Mouse (Mus musculus) forebrain, embryonic 11.5 days (tissue): ENCODE results near the gene Moap1. TPM values are rescaled to one million over a fixed set of nuclear protein-coding genes. Genes with fewer than 3 reads are reported as not detected.

Source experiments
- ATAC-seq: fragments of 200-750 bp; cut with Nextera tagmentation; replicated peaks from 2 replicates; pipeline ENCODE4 v1.8.0; 2017; ENCODE audit warnings: moderate TSS enrichment; ENCODE audit not compliant: low FRiP score
- DNase-seq: peaks from one replicate; pipeline ENCODE4 v3.0.0-alpha.2; 2017; ENCODE audit warnings: low spot score
- H3K27ac ChIP-seq: fragments of 300-500 bp; sonication (generic); 2 replicates; pipeline ENCODE4 v1.5.1; 2014; ENCODE audit warnings: low read depth, low read length
- H3K27me3 ChIP-seq: fragments of 300-500 bp; sonication (generic); 2 replicates; pipeline ENCODE4 v1.6.1; 2014; ENCODE audit warnings: mild to moderate bottlenecking, low read length, mixed read lengths; ENCODE audit not compliant: control insufficient read depth, insufficient read depth
- H3K36me3 ChIP-seq: fragments of 300-500 bp; sonication (generic); 2 replicates; pipeline ENCODE4 v1.6.1; 2014; ENCODE audit warnings: mild to moderate bottlenecking, low read length, moderate library complexity, mixed read lengths; ENCODE audit not compliant: control insufficient read depth, insufficient read depth
- H3K4me1 ChIP-seq: fragments of 300-500 bp; sonication (generic); replicated peaks from 2 replicates; pipeline ENCODE4 v1.6.1; 2014; ENCODE audit warnings: low read length, mixed read lengths; ENCODE audit not compliant: control insufficient read depth, insufficient read depth
- H3K4me2 ChIP-seq: fragments of 300-500 bp; sonication (generic); 2 replicates; pipeline ENCODE4 v1.6.1; 2014; ENCODE audit warnings: low read depth, mild to moderate bottlenecking, low read length, moderate library complexity, mixed read lengths; ENCODE audit not compliant: severe bottlenecking
- H3K4me3 ChIP-seq: fragments of 300-500 bp; sonication (generic); 2 replicates; pipeline ENCODE4 v1.5.1; 2014; ENCODE audit warnings: low read depth, low read length
- H3K9ac ChIP-seq: fragments of 300-500 bp; sonication (generic); 2 replicates; pipeline ENCODE4 v1.6.1; 2014; ENCODE audit warnings: low read length
- H3K9me3 ChIP-seq: fragments of 300-500 bp; sonication (generic); 2 replicates; pipeline ENCODE4 v1.6.1; 2016; ENCODE audit warnings: low read length, mixed read lengths; ENCODE audit not compliant: control insufficient read depth
- WGBS: fragments of 180-500 bp; shearing (Covaris S2); extraction: QIAGEN DNeasy Blood & Tissue Kit; methylation state at CpG from one replicate; pipeline ENCODE4 v1.1.7; 2014; 5-methylcytosine and 5-hydroxymethylcytosine counted together
- polyA plus RNA-seq: library from polyadenylated mRNA; unstranded; fragments of >200 nt; fragmentation: Nextera tagmentation; extraction: Ambion mirVana; gene quantifications from 2 replicates; pipeline ENCODE4 v1.2.1, GENCODE M21; 2014

The Moap1 gene
- polyA plus RNA-seq, 1 experiment from 2014 or later, result 34.4 TPM

DNA sequence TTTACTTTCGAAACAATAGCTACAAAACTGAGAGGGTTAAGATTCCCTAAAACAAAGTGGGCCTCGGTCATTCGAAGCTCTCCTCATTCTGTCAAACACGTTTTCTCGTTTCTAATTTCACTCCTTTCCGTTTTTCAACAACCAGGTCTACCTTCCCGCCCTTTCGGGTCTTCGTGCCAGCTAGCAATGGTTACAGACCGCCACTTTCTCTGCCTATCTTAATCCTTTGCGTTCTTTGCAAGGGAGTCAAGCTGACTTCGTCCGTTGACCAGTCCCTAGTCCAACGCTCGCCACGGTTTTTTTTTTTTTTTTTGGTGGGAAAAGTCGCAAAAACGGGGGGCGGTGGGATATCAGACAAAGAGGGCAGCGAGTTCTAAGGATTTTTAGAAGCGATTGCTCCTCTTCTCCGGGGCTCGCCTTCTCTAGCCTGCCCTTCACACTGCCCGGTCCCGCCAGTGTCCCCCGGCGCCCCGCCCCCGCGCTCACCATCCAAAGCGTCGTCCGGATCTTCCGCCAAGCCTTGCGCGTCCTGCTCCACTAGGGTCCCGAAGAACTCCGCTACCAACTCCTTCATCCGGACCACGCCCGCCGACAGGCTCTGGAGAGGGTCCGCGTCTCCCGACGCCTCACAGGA, 13.7 kb upstream of the Moap1 start:
- Histone ChIP-seq H3K27ac (peak overlapping the region; percentile 84), H3K4me1 (peaks cover 8% of the 10 kb centered on the region; the same call in 1 of the 2 replicates), H3K9ac (peak overlapping the region; percentile 75), H3K36me3 (no peaks in the 10 kb centered on the region), H3K27me3 (no peaks in the 10 kb centered on the region), H3K9me3 (no peaks in the 10 kb centered on the region), H3K4me2 (peak overlapping the region; percentile 82), H3K4me3 (peak overlapping the region; percentile 75)
- DNase-seq (no peak), ATAC-seq (peak; percentile 81; the same call in 1 of the 2 replicates)
- 1% methylated on average over 46 of the region's 46 CpGs for WGBS

DNA sequence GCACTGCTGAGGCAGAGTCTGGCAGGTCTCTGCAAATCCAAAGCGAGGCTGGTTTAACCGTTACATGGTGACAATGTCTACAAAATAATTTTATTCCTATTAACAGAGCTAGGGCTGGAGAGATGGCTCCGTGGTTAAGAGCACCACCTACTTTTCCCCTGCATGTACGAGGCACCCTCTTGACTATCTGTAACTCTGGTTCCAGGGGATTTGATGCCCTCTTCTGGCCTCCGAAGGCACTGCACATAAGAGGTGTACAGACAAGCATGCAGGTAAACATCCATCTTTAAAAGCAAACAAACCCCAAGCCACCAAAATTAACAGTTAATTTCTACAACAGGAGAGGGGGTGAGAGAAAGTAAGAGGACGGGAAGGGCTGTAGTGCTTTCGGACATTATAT, 12.8 kb upstream of the Moap1 start:
- peak; percentile 57 for DNase-seq
- WGBS, result 90% methylated on average over 7 of the region's 7 CpGs
- Histone ChIP-seq H3K4me3 (peak overlapping the region; percentile 75), H3K36me3 (no peaks in the 10 kb centered on the region), H3K9ac (no peak overlapping the region; the same call in 1 of the 2 replicates), H3K4me1 (peaks cover 8% of the 10 kb centered on the region; the same call in 1 of the 2 replicates), H3K4me2 (peak overlapping the region; percentile 82), H3K27ac (no peak overlapping the region), H3K27me3 (no peaks in the 10 kb centered on the region), H3K9me3 (no peaks in the 10 kb centered on the region)
- no peak for ATAC-seq

DNA sequence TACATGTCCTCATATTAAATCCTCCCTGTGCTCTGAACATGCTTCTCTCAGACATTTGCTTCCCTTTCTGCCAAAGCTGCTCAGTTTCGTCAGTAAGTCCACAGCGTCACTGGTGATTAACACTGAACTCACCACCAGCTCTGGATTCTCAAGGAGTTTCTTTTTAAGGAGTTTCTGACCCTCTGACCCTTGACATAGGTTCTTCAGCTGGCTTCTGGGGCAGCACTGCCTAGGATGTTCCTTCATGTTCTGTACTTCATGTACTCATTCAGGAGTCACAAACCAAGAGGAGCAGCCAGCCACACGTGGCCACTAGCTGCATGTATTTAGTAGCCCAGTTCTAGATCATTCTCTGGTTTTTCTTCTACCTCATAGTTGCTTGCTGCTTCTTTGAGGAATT, 4.8 kb upstream of the Moap1 start:
- H3K36me3 ChIP-seq, result no peaks in the 10 kb centered on the region
- 95% methylated on average over 3 of the region's 3 CpGs for WGBS

DNA sequence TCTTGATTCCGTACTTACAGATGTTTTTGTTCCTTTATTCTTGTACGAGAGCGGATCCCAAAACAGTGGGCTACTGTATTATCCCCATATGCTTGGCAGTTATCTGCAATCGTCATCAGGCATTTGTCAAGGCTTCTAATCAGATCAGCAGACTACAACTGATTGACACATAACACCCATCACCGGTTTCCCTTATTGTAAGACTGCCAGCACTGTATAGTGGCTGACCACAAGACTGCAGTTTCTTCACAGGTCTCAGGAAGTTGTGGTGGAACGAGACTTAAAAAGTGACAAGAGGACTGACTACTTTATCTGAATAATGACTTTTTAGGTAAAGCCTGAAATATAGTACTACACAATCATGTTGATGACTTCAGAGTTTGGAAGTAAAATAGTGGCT, 1.4 kb upstream of the Moap1 start:
- DNase-seq, result no peak
- H3K4me1 ChIP-seq, result peaks cover 3% of the 10 kb centered on the region; the same call in 1 of the 2 replicates
- no peaks in the 10 kb centered on the region for H3K27me3 ChIP-seq
- no peak overlapping the region for H3K4me3 ChIP-seq
- no peaks in the 10 kb centered on the region for H3K36me3 ChIP-seq
- H3K27ac ChIP-seq, result no peak overlapping the region
- ATAC-seq, result no peak
- WGBS, result 71% methylated on average over 6 of the region's 6 CpGs
- peak overlapping the region; percentile 86 for H3K4me2 ChIP-seq
- H3K9me3 ChIP-seq, result no peaks in the 10 kb centered on the region
- H3K9ac ChIP-seq, result no peak overlapping the region; the same call in 1 of the 2 replicates

More for the DNA sequence above, 4.8 kb upstream of the Moap1 start:
- H3K27ac ChIP-seq, result no peak overlapping the region
- H3K9me3 ChIP-seq, result no peaks in the 10 kb centered on the region
- 0 out of 2 replicates have a peak, but pooled peaks cover 2% of the 10 kb centered on the region for H3K4me1 ChIP-seq
- H3K4me2 ChIP-seq, result no peak overlapping the region
- ATAC-seq, result no peak
- H3K9ac ChIP-seq, result no peak overlapping the region
- DNase-seq, result no peak
- H3K4me3 ChIP-seq, result no peak overlapping the region
- no peaks in the 10 kb centered on the region for H3K27me3 ChIP-seq

DNA sequence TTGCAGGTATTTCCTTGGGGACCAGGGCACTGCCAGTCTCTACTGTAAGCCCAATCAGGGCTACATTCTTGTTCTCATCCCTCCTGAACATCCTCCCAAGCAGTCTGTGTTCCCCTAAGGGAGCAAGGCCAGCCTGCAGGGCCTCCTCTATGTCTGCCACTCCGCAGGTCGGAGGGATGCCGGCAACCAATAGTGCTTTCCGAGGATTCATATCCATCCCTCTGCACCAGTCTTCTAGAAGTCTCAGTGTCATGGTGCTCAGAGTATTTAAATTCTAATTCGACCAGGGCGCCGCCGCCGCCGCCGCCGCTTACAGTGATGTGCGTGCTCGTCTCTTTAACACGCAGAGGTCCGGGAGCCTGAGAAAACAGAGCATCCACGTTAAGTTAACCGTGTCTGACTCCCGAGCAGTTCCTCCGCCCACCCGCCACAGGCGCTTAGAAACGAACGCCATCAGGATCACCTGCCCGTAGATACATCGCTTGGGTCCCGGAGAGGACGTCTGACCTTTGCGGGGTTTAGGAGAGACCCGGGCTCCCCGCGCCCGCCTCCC, 349 bp downstream of the Moap1 start:
- WGBS, result under 1% methylated on average over 33 of the region's 33 CpGs

DNA sequence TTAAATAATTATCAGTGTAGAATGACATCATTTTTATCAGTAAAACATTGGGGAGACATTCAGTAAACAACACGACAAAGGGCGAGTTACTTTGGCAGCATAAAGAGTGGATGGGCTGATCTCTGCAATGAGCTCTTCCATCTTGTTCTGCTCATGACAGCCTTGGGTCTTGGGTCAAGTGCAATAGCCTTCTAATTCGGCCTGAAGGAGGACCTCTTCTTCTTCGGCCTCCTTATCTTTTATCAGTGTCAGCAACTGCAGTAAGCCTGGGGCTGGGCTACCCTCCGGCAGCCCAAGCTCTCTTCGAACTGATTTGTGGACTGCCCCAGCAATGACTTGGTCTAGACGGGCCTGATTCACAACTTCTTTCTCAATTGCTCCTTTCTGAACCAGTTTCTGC, 1.4 kb downstream of the Moap1 start:
- Histone ChIP-seq H3K27me3 (no peaks in the 10 kb centered on the region), H3K27ac (no peak overlapping the region), H3K9ac (no peak overlapping the region), H3K9me3 (no peaks in the 10 kb centered on the region), H3K4me3 (no peak overlapping the region), H3K36me3 (no peaks in the 10 kb centered on the region), H3K4me1 (peaks cover 3% of the 10 kb centered on the region; the same call in 1 of the 2 replicates), H3K4me2 (no peak overlapping the region)
- ATAC-seq (no peak), DNase-seq (no peak)
- 91% methylated on average over 7 of the region's 7 CpGs for WGBS

More for the DNA sequence above, 349 bp downstream of the Moap1 start:
- peaks cover 3% of the 10 kb centered on the region; the same call in 1 of the 2 replicates for H3K4me1 ChIP-seq
- no peaks in the 10 kb centered on the region for H3K36me3 ChIP-seq
- ATAC-seq, result no peak; the same call in 1 of the 2 replicates
- peak overlapping the region; percentile 81 for H3K4me3 ChIP-seq
- no peak for DNase-seq
- peak overlapping the region; percentile 86 for H3K4me2 ChIP-seq
- peak overlapping the region; percentile 80 for H3K27ac ChIP-seq
- peak overlapping the region; percentile 80 for H3K9ac ChIP-seq
- H3K9me3 ChIP-seq, result no peaks in the 10 kb centered on the region
- H3K27me3 ChIP-seq, result no peaks in the 10 kb centered on the region

DNA sequence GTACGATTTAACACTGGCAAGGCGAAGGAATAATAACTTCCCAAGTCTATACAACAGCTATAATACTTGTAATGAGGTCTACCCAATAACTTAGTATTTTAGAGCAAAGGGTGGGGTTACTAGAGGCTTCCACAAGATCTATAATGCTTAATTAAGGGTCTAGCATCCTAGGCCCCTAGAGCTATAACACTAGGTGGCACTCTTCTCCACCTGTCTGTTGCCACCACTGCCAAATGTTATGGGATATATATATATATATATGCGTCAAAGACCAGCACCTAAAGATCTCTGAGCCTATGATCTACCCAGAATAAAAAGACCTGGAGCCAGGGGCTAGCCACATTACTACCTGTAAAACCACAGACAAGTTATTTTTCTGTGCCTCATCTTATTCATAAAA, 3.2 kb downstream of the Moap1 start:
- Histone ChIP-seq H3K27ac (no peak overlapping the region), H3K36me3 (no peaks in the 10 kb centered on the region), H3K9me3 (no peaks in the 10 kb centered on the region), H3K4me1 (peaks cover 3% of the 10 kb centered on the region; the same call in 1 of the 2 replicates), H3K4me3 (no peak overlapping the region), H3K9ac (no peak overlapping the region), H3K27me3 (no peaks in the 10 kb centered on the region), H3K4me2 (no peak overlapping the region)
- WGBS, result 72% methylated on average over 3 of the region's 3 CpGs
- no peak for ATAC-seq
- DNase-seq, result no peak

DNA sequence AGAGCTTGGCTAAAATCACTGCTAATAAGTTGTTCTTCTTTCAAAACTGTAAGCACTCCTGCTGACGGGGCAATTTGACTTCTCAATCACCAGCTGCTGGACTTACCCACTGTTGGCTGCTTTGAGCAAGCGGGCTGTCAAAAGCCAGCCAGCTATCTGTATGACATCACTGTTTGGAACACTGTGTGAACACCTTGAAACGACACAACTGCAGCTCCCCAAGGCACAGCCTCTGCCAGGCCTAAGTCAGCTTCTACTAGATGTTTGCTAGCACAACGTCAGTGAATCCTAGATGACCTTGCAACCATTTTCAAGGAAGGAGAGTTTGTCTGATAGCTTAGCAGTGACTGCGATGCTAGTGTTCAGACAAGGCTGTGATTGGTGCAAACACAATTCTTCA, 4.4 kb downstream of the Moap1 start:
- Histone ChIP-seq H3K4me2 (no peak overlapping the region), H3K9me3 (no peaks in the 10 kb centered on the region), H3K4me3 (no peak overlapping the region), H3K36me3 (no peaks in the 10 kb centered on the region), H3K9ac (no peak overlapping the region), H3K4me1 (peaks cover 2% of the 10 kb centered on the region; the same call in 1 of the 2 replicates), H3K27ac (no peak overlapping the region), H3K27me3 (no peaks in the 10 kb centered on the region)
- ATAC-seq (no peak), DNase-seq (no peak)
- WGBS, result 83% methylated on average over 5 of the region's 5 CpGs
